Mouse (Mus musculus) hindlimb bud, embryonic 11.5 days (tissue): ENCODE measurements around the gene Zw10.
A peak's percentile ranks its signal among the peaks of the same experiment; 100 is the strongest.

Experiments used
- DNase-seq: peaks from one replicate; pipeline ENCODE4 v3.0.0-alpha.2; 2012; ENCODE audit warnings: low read depth, low spot score; ENCODE audit errors: extremely low spot score

Zw10 gene

DNA sequence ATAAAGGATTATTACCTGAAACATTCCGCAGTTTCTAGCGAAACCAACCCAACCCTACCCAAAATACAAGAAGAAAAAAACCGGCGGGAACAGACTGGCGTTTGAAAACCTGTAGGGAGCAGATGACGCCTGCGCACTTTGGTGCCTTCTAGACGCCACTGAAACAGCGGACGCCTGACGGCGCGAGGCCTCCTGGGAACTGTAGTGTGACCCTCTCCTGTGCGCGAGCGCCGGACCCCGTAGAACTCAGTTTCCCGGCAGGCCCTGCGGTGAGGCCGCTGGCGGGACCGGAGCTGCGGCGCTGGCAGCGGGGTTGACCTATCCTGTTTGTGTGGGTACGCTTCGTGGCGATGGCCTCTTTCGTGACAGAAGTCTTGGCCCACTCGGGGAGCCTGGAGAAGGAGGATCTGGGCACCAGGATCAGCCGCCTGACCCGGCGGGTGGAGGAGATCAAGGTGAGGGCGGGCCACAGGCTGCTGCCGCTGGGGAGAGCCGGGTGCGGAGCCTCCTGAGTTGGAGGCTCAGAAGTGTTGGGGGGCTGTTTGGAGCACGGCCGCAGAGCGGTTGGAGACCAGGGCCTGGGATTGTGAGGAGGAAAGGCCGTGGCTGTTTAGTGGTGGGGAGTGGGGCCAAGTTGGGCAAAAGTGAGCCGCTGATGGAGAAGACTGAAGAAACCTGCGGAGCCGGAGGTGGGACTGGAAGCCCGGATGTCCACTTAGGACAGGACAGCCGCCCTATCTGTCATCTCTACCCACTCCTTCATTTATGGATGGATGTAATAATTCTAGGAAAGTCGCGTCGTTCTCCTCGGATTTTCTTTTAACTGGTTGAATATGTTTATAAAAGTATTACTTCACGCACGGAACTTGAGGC is at the start of gene Zw10:
Zw10 (plus strand) TSS at position 281 of the 873 bp plus-strand sequence.
- peak; percentile 93 for DNase-seq

DNA sequence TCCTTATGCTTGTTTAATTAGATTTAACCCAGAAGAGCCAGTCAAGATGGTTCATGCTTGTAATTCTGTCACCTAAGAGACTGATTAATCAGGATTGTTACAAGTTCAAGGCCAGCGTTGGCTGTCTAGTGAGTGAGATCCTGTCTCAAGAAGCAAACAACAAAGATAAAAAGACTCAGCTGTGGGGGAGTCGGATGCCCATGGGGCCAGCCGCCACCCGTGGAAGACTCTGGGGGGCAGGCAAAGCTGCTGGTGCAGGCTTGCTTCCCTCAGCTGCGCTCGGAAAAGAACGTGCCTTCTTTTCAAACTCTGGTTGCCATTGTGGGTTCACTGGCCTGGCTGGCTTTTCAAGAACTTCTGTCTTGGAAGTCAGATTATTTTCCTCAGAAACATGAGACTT is 39.6 kb upstream of the Zw10 start:
- DNase-seq: no peak

GRCm38 (mm10) chr9:49021289-49021688 is 34.1 kb upstream of the Zw10 start:
- no peak for DNase-seq

DNA sequence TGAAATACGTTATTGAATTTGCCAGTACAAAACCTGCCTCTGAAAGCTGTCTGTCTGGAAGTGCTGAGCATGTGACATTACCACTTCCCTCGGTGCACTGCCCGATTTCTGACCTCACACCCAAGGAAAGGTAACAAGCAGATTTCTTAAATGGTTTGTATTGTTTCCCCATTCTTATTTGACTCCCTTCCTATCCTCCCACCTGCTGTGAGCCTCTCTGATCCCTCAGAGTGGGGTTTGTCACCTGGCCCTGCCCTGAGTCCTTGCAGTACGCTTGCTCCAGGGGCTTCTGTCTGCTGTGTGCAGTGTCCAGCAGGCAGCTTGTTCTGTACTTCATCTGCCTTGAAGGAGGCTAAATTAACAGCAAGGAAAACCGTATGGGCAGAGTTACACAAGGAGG is 31.5 kb upstream of the Zw10 start:
- DNase-seq: no peak

GRCm38 (mm10) chr9:49024529-49024928 is 30.9 kb upstream of the Zw10 start:
- DNase-seq: no peak

- DNase-seq: no peak
These were observed 20.6 kb upstream of the Zw10 start for GRCm38 (mm10) chr9:49034764-49035163.

DNA sequence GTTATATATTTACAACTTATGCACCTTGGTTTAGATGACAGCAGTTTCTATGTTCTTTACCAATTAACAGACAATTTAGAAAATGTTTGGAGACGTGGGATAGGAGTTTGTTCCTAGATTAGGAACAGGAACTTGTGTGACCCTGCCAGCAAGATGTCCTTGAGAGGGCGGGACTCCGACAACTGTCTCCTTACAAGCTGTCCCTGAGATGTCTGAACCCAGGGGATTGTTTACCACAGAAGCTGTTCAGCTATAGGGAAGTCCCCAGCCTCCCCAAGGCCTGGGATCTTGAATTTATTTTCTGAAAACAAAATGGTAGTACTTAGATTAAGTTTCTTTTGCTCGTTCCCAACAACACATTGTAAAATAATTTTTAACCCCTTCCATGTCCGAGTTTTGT is 4.5 kb upstream of the Zw10 start:
- no peak for DNase-seq

DNA sequence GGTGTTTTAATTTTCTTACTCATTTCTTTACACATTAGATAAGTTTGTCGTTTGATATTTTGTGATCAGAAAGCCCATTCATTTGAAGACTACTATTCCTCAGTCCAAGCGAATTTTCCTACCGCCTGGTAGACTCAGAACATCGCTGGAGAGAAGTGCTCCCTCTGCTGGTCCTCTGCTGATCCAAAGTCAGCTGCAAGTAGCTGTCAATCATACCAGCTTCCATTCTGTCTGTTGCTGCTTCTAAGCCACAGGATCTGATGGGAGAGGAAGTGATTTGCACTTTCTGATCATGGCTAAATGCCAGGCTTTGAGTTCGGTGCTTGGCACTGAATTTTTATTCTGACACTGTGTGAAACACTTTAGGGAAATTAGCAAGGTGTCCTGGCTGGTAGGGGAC is 4.1 kb upstream of the Zw10 start:
- DNase-seq: peak; percentile 18

DNA sequence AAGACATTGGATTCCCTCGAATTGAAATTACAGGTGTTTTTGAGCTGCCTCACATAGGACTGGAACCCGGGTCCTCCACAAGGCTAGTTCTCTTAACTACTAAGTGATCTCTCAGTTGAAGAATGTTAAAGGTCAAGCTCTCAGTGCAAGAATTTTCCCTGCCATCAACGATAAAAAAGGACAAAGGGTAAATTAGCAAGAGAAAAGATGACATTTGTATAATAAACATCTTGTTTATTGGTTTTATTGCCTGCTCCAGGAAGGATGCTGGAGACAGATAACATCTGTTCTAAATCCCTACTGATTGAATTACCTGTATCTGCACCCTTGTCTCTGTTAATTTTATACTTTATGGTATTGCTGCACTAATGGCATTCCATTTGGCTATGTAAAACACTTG is 1.4 kb upstream of the Zw10 start:
- DNase-seq: no peak

GRCm38 (mm10) chr9:49076847-49077246 is 21.4 kb downstream of the Zw10 start:
- no peak for DNase-seq

DNA sequence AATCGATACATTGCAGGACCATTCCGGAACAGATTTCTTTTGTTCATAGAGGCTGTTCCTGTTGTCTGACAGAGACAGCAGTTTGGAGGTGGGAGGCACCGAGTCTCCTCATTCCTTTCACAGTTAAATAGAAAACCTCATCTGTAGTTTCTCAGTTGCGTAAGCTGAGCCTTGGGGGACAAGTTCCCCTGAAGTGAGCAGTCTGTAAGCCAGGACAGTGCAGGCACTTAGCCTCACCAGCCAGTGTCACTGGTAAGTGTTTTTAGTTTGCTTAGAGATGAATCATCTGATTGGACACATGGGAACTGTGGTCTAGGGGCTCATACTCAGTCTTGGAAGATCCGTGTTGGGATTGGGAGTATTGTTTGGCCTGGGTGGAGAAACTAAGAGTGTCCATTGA is 25.7 kb downstream of the Zw10 start, which contains the start of gene Tmprss5:
Tmprss5 (plus strand) TSS at position 154 of the 400 bp plus-strand sequence.
- no peak for DNase-seq

DNA sequence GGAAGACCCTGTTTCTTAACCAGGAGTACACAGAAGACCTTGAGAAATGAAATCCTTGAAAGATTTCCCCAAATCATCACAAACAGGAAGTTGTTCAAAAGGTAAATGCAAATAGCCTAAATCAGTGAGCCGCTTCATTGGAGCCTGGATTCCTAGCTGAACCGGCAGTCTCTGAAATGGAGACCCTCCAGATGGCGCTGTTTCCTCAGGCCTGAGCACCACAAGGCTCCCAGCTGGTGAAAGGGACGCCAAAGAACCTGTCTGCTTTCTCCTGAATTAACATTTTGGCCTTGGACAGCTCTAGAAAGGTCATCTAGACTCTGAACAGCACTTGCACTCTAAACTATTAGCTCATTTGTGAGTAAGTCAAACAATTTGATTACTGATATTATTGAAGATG is 26.1 kb downstream of the Zw10 start:
- DNase-seq: peak; percentile 44

DNA sequence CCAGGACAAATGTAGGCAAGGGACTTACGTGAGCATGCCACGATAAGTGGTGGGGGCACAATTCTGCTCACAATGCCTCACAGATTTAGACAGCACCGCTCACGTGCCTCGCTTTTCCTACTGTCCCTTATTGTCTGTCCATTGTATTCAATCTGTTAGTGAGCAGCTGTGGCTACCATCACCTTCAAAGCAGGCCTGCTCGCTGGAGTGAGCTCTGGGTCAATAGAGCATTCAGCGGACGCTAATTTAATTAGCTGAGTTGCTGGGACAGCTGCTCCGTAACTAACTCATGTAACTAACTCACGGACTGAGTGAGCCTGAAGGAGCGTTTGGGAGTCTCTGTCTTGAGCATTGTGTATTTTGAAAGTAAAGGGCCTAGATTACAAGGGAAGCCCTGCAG is 31.9 kb downstream of the Zw10 start:
- DNase-seq: no peak

- no peak for DNase-seq
These were observed 43.5 kb downstream of the Zw10 start for GRCm38 (mm10) chr9:49098871-49099270.

- DNase-seq: no peak
These were observed 46.9 kb downstream of the Zw10 start for GRCm38 (mm10) chr9:49102328-49102727.

DNA sequence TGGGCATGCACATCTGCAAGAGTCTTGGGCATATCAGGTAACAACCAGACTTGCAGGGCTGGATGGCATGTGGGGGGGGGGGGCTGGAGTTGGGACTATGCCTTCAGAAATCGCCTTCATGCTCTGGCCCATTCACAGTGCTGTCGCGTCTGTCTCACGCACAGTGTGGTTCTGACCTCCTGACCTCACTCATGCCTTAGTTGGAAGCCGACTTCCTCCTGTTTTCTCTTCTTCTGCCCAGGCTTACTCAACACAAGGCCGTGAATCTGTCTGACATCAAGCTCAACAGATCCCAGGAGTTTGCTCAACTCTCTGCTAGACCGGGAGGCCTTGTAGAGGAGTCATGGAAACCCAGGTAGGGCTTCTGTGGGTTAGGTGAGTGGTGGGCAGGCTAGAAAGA is 53.7 kb downstream of the Zw10 start:
- no peak for DNase-seq

DNA sequence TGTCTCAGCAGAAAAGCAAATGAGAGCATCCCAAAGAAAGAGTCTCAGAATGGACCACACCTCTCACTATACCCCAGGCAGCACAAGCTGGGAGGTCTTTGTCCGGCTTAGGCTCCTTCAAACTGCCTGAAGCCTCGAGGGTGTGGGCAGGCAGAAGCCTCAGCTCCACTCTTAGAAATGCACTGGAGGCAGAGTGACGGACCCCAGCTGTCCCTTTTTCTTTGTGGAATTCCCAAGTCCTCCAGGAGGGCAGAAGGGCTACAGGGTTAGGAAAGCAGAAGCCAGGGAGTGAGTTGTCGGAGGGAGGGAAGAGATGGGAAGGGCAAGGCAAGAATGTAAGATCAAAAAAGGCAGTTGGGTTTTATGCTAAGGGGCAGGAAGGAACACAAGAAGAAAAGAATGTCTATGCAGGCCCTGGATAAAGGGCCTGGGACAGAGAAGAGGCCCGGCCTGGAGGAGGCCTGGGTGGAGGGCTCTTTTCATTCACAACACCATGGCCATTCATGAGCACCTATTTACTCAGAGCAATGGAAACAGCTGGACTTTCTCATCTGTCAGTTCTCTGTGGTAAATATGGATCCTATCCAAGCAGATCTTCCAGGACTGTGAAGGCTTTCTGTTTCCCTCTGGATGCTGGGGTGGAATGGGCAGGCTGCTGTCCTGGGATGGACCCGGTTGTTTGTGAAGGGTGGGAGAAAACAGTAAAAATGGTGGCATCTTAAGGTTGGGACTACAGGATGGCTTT is 55.2 kb downstream of the Zw10 start:
- no peak for DNase-seq

DNA sequence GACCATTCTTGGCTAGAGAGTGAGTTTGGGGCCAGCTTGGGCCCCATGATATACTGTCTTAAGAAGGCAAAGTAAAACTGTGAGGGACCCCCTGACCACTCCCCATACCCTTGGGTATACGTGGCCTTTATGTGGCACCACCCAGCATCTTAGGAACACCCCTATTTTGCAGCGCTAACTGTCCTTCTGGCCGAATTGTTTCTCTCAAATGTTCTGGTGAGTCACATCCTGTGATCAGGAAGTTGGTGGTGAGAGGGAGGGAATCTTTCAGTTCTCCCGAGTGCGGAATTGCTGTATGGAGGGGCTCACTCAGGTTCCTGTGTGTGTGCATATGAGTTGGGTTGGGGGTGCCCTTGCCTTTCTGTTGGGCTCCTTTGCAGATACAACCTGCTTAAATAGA is 55.9 kb downstream of the Zw10 start:
- DNase-seq: no peak

DNA sequence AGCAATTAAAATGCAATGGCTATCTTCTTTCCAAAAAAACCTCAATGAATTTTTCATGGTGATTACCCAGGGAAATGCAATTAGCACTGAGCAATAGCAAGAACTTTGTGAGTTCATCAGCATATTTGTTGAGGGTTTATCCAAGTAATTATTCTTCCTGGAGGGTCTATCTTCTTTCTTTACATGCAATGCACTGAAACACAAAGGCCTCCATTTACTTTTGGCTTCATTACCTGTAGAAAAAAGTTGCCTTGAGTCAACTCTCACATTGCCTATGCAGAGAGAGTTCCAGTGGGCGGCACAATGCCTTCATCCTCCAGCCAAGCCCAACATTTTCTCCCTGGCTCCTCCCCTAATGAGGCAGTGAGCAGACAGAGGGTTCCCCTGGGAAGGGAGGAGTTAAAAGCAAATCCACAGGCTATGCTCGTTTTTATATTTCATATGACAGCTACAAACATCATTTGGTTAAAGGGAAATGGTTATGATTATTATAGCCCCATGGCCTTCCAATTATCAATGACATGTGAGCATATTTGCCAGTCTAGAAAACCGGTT is 62.9 kb downstream of the Zw10 start:
- no peak for DNase-seq

DNA sequence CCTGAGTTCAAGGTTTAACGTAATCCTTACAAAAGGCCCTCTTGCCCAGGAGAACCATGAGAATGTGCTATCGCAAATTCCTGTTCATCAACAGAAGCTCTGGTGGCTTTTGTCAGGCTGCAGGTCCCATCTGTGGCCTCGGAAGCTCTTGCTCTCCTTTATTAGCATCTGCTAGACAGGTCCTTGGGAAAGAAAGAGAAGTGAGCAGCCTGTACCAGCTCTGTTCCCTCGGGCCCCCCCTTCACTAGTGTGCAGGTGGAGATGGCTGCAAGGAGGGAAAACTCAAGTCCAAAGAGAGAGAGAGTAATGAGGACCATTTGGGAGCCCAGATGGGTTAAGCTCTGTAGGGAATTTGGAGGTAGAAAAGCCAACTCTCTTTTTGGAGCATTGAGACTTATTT is 64.3 kb downstream of the Zw10 start:
- no peak for DNase-seq

- DNase-seq: no peak
These were observed 70.3 kb downstream of the Zw10 start for GRCm38 (mm10) chr9:49125706-49126105.
